Mouse (Mus musculus): ENCODE results near the gene Zrsr2. TPM values are rescaled to one million over a fixed set of nuclear protein-coding genes. Genes with fewer than 3 reads are reported as not detected.

Gene Zrsr2
- polyA plus RNA-seq, 1 experiment from 2014 or later, result 63.2 TPM

DNA sequence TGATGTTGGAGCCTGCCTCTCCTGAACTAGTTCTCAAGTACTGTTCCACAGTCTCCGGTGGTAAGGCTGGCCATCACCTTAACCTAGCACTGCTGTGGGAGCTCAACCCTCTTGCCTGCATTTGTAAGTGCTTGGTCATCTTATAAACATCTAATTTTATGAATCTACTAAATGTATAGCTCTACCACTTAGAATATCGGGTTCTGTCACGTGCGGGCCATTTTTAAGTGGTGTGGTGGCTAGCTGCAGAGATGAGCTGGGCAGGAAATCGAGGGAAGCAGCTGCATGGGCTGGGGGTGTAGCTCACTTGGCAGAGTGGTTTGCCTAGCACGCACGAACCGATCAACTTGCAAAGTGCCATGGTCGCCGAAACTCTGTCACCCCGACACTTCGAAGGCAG, 1.1 kb downstream of the Zrsr2 start:
- Histone ChIP-seq H3K36me3 (ENCODE audit: control insufficient read depth, insufficient read depth, low read length) (peaks cover 26% of the 10 kb centered on the region; the same call in 1 of the 2 replicates), H3K4me2 (replicated peaks; ENCODE audit: low read depth, low read length) (peak overlapping the region; percentile 49), H3K9ac (ENCODE audit: low read depth, low read length) (peak overlapping the region; percentile 84), H3K9me3 (ENCODE audit: control insufficient read depth, low read length) (no peaks in the 10 kb centered on the region), H3K4me3 (ENCODE audit: low read length) (peak overlapping the region; percentile 65), H3K4me1 (ENCODE audit: control insufficient read depth, insufficient read depth, low read length) (peaks cover 3% of the 10 kb centered on the region; the same call in 1 of the 2 replicates), H3K27me3 (ENCODE audit: control insufficient read depth, insufficient read depth, low read length) (no peaks in the 10 kb centered on the region), H3K27ac (ENCODE audit: low read depth, low read length) (0 out of 2 replicates have a peak overlapping the region, but pooled peaks have one; percentile 98)
- WGBS, result 45% methylated on average over 12 of the region's 12 CpGs
- ATAC-seq (ENCODE audit: low FRiP score, low TSS enrichment), result peak; percentile 14

DNA sequence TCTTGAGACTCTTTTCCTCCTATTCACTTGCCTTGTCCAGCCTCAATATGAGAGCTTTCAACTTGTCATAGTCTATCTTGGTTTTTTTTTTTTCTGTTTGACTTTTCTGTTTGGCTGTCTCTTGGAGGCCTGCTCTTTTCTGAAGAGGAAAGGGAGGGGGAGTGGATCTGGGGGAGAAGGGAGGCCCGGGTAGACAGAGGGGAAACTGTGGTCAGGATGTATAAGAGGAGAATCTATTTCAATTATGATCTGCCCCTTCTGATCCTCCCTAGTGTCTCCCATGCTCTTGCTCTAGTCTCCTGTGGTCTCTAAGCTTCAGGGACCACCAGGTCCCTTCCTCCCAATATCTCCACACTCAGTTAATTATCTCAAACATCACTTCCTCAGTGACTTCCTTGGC, 6.8 kb downstream of the Zrsr2 start:
- H3K27me3 ChIP-seq (ENCODE audit: control insufficient read depth, insufficient read depth, low read length), result no peaks in the 10 kb centered on the region
- H3K9me3 ChIP-seq (ENCODE audit: control insufficient read depth, low read length), result no peaks in the 10 kb centered on the region
- no peak for ATAC-seq (ENCODE audit: low FRiP score, low TSS enrichment)
- no peak overlapping the region for H3K4me2 ChIP-seq (replicated peaks; ENCODE audit: low read depth, low read length)
- H3K36me3 ChIP-seq (ENCODE audit: control insufficient read depth, insufficient read depth, low read length), result peaks cover 42% of the 10 kb centered on the region; the same call in 1 of the 2 replicates
- WGBS, result 64% methylated on average over 1 of the region's 1 CpGs
- H3K4me1 ChIP-seq (ENCODE audit: control insufficient read depth, insufficient read depth, low read length), result no peaks in the 10 kb centered on the region
- H3K4me3 ChIP-seq (ENCODE audit: low read length), result no peak overlapping the region
- no peak overlapping the region for H3K27ac ChIP-seq (ENCODE audit: low read depth, low read length)
- H3K9ac ChIP-seq (ENCODE audit: low read depth, low read length), result no peak overlapping the region

DNA sequence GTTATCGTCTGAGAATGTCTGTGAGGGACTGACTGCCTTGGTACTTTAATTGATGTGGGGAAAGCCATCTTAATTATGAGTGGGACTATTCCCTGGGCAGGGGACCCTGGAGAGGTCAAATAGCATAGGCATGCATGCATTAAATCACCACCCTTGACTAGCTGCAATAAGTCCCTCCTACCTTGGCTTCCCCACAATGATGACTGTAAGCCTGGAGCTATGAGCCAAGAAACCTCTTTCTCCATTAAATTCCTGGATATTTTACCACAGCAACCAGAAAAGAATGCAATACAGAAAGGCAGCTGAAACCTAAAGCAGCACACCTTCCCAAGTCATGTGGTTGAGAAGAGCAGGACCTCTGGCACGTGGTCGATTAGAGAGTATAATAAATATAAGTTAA, 14.1 kb downstream of the Zrsr2 start:
- no peaks in the 10 kb centered on the region for H3K27me3 ChIP-seq (ENCODE audit: control insufficient read depth, insufficient read depth, low read length)
- 89% methylated on average over 3 of the region's 3 CpGs for WGBS
- H3K4me1 ChIP-seq (ENCODE audit: control insufficient read depth, insufficient read depth, low read length), result no peaks in the 10 kb centered on the region
- H3K4me2 ChIP-seq (replicated peaks; ENCODE audit: low read depth, low read length), result no peak overlapping the region
- H3K9ac ChIP-seq (ENCODE audit: low read depth, low read length), result no peak overlapping the region
- H3K36me3 ChIP-seq (ENCODE audit: control insufficient read depth, insufficient read depth, low read length), result peaks cover 30% of the 10 kb centered on the region; the same call in 1 of the 2 replicates
- no peak for ATAC-seq (ENCODE audit: low FRiP score, low TSS enrichment)
- no peaks in the 10 kb centered on the region for H3K9me3 ChIP-seq (ENCODE audit: control insufficient read depth, low read length)
- no peak overlapping the region for H3K4me3 ChIP-seq (ENCODE audit: low read length)
- no peak overlapping the region for H3K27ac ChIP-seq (ENCODE audit: low read depth, low read length)

DNA sequence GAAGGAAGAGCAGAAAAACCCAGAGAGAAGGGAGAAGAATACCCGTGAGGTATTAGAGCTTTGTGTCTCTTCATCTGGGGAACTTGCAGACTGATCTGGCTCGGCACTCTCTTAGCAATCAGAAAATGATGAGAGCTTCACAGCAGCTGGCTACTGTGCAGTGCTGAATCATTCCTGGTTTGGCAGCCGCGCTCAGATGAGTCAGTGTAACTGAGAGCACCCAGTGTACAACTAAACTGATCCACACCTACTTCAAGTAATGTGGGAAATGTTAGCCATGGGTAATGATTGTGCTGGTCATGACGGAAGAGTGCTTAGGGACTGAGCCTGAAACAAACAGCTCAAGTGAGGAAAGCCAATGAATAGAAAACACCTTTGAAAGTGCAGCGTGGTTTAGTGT, 19.9 kb downstream of the Zrsr2 start:
- Histone ChIP-seq H3K4me3 (ENCODE audit: low read length) (no peak overlapping the region), H3K27ac (ENCODE audit: low read depth, low read length) (no peak overlapping the region), H3K4me2 (replicated peaks; ENCODE audit: low read depth, low read length) (no peak overlapping the region), H3K9me3 (ENCODE audit: control insufficient read depth, low read length) (no peaks in the 10 kb centered on the region), H3K36me3 (ENCODE audit: control insufficient read depth, insufficient read depth, low read length) (peaks cover 21% of the 10 kb centered on the region; the same call in 1 of the 2 replicates), H3K9ac (ENCODE audit: low read depth, low read length) (no peak overlapping the region), H3K27me3 (ENCODE audit: control insufficient read depth, insufficient read depth, low read length) (no peaks in the 10 kb centered on the region), H3K4me1 (ENCODE audit: control insufficient read depth, insufficient read depth, low read length) (no peaks in the 10 kb centered on the region)
- no peak for ATAC-seq (ENCODE audit: low FRiP score, low TSS enrichment)
- 91% methylated on average over 6 of the region's 6 CpGs for WGBS

DNA sequence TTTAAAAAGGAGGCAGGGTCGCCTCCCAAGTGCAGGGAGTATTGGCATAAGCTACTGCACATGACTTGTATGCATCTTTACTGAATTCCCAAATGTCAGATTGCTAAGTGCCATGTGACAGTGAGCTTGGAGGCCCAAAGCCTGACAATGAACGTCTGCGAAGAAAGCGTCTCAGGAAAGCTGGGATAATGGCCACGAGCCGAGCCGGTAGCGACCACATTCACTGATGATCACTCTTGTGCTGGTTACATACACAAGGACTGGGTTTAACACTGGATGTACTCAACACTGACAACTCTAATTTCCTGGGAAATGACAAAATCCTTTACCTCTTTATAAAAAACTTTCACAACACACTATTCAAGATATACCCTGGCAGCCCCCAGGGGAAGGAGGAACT, 23.7 kb downstream of the Zrsr2 start:
- Histone ChIP-seq H3K9ac (ENCODE audit: low read depth, low read length) (no peak overlapping the region), H3K4me1 (ENCODE audit: control insufficient read depth, insufficient read depth, low read length) (no peaks in the 10 kb centered on the region), H3K27ac (ENCODE audit: low read depth, low read length) (no peak overlapping the region), H3K36me3 (ENCODE audit: control insufficient read depth, insufficient read depth, low read length) (peaks cover 11% of the 10 kb centered on the region; the same call in 1 of the 2 replicates), H3K4me2 (replicated peaks; ENCODE audit: low read depth, low read length) (no peak overlapping the region), H3K9me3 (ENCODE audit: control insufficient read depth, low read length) (no peaks in the 10 kb centered on the region), H3K27me3 (ENCODE audit: control insufficient read depth, insufficient read depth, low read length) (no peaks in the 10 kb centered on the region), H3K4me3 (ENCODE audit: low read length) (no peak overlapping the region)
- no peak for ATAC-seq (ENCODE audit: low FRiP score, low TSS enrichment)
- 93% methylated on average over 8 of the region's 8 CpGs for WGBS

DNA sequence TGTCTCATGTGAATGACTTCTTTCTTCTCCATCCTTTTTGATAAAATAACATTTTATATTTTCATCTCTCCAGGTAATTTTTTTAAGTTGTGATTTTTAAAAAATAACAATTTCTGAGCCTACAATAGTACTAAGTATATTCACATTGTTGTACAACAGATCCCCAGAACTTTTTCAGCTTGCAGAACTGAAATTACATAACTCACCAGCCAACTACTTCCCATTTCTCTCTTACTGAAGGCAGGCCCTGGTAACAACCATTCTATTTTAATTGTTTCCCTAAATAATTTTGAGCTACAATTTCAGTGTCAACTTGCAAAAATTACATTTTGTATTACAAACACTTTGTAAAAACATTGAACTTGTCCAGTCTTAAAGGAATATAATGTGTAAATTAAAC, 28.9 kb downstream of the Zrsr2 start:
- no peaks in the 10 kb centered on the region for H3K36me3 ChIP-seq (ENCODE audit: control insufficient read depth, insufficient read depth, low read length)
- H3K4me3 ChIP-seq (ENCODE audit: low read length), result no peak overlapping the region
- no peak overlapping the region for H3K9ac ChIP-seq (ENCODE audit: low read depth, low read length)
- no peaks in the 10 kb centered on the region for H3K4me1 ChIP-seq (ENCODE audit: control insufficient read depth, insufficient read depth, low read length)
- no peak overlapping the region for H3K27ac ChIP-seq (ENCODE audit: low read depth, low read length)
- H3K4me2 ChIP-seq (replicated peaks; ENCODE audit: low read depth, low read length), result no peak overlapping the region
- no peaks in the 10 kb centered on the region for H3K27me3 ChIP-seq (ENCODE audit: control insufficient read depth, insufficient read depth, low read length)
- ATAC-seq (ENCODE audit: low FRiP score, low TSS enrichment), result no peak
- no peaks in the 10 kb centered on the region for H3K9me3 ChIP-seq (ENCODE audit: control insufficient read depth, low read length)

DNA sequence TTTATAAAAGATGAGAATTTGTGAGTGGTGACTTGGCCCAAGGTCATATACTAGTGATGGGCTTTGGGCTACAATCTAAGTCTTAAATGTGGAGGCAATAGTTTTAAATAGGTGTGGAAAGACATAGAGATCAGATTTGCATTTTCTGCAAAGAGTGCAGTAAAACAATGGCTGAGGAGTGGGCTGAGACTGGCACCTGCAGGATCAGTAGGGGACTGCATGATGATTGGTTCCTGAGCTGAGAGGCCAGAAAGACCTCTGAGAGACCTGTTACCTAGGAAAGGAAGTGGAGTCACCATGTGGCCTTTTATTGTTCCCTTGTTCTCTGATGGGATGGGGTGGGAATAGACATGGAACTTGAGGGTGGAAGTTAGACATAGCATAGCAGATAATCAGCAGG, 45.7 kb downstream of the Zrsr2 start:
- no peak for ATAC-seq (ENCODE audit: low FRiP score, low TSS enrichment)
- Histone ChIP-seq H3K27me3 (ENCODE audit: control insufficient read depth, insufficient read depth, low read length) (no peaks in the 10 kb centered on the region), H3K36me3 (ENCODE audit: control insufficient read depth, insufficient read depth, low read length) (no peaks in the 10 kb centered on the region)

DNA sequence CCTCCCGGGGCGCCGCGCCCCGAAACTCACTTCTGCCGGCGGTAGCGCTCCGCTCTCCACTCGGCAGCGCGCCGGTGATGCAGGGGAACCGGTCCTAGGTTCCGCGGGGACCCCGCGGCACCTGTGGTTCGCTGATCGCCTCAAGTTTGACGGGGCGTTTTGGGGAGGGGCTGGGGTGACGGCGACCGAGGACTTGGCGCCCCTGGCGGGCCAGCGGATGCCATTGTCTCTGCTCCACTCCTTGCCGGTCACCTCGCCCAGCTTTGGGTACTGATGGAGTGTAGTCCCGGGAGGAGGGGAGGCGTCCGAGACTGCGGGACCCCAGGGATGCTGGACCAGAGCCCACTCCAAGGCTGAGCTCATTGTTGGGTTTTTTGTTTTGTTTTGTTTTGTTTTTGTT, 49.1 kb downstream of the Zrsr2 start:
- Histone ChIP-seq H3K36me3 (ENCODE audit: control insufficient read depth, insufficient read depth, low read length) (no peaks in the 10 kb centered on the region), H3K4me1 (ENCODE audit: control insufficient read depth, insufficient read depth, low read length) (no peaks in the 10 kb centered on the region), H3K27ac (ENCODE audit: low read depth, low read length) (no peak overlapping the region), H3K4me2 (replicated peaks; ENCODE audit: low read depth, low read length) (peak overlapping the region; percentile 47), H3K4me3 (ENCODE audit: low read length) (peak overlapping the region; percentile 62), H3K27me3 (ENCODE audit: control insufficient read depth, insufficient read depth, low read length) (no peaks in the 10 kb centered on the region), H3K9me3 (ENCODE audit: control insufficient read depth, low read length) (0 out of 2 replicates have a peak, but pooled peaks cover 2% of the 10 kb centered on the region), H3K9ac (ENCODE audit: low read depth, low read length) (peak overlapping the region; percentile 60)
- peak; percentile 33 for ATAC-seq (ENCODE audit: low FRiP score, low TSS enrichment)
- 17% methylated on average over 25 of the region's 34 CpGs for WGBS

More for the DNA sequence above, 45.7 kb downstream of the Zrsr2 start:
- no peak overlapping the region for H3K4me2 ChIP-seq (replicated peaks; ENCODE audit: low read depth, low read length)
- no peak overlapping the region for H3K9ac ChIP-seq (ENCODE audit: low read depth, low read length)
- H3K27ac ChIP-seq (ENCODE audit: low read depth, low read length), result no peak overlapping the region
- H3K4me3 ChIP-seq (ENCODE audit: low read length), result no peak overlapping the region
- H3K4me1 ChIP-seq (ENCODE audit: control insufficient read depth, insufficient read depth, low read length), result no peaks in the 10 kb centered on the region
- 0 out of 2 replicates have a peak, but pooled peaks cover 2% of the 10 kb centered on the region for H3K9me3 ChIP-seq (ENCODE audit: control insufficient read depth, low read length)

DNA sequence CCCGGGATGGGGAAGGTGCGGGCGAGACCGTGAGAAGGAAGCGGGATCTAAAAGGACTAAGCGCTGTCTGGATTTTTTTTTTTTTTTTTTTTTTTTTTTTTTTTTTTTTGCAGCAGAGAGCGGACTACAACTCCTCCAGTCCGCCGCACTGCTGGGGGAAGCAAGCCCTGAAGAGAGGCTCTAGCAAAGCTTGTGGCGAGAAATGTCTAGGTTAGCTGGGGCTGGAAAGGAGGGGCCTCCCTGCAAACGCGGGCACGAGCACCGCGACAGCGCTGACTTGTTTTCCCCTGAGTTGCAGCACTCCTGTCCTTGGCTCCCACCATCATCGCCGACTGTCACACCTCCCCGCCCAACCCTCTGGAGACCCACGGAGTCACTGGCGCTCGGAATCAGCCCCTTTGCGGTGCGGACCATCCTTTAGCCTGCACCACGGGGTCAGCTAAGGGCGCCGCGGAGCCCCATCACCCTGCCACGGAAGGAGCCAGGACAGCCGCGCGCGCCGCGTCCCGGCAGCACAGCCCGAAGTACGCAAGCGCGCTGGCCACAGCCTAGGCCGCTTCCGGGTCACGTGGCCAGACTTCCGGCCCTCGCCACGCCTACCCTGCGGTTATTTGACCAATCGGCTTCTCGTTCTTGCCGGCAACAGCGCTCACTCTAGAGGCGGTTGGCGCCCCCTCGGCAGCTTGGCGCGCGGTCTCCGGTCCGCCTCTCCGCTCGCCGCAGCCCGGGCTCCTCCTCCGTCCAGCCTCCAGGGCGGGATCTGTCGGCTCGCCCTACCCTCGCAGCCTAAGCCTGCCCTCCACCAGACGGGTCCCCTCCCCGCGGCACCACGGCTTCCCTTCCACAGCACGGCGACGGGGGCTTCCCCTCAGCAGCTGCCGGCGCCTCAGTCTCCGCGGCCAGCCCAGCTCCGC, 49.9 kb downstream of the Zrsr2 start, which contains the start of gene Ap1s2:
TSS of gene Ap1s2 (plus strand) at position 681 of the 914 bp plus-strand sequence.
- H3K9me3 ChIP-seq (ENCODE audit: control insufficient read depth, low read length), result 0 out of 2 replicates have a peak, but pooled peaks cover 2% of the 10 kb centered on the region
- ATAC-seq (ENCODE audit: low FRiP score, low TSS enrichment), result peak; percentile 100
- peak within 1 kb of the TSS; percentile 47 for H3K4me2 ChIP-seq (replicated peaks; ENCODE audit: low read depth, low read length)
- H3K4me3 ChIP-seq (ENCODE audit: low read length), result peak within 1 kb of the TSS; percentile 62
- no peaks in the 10 kb centered on the region for H3K27me3 ChIP-seq (ENCODE audit: control insufficient read depth, insufficient read depth, low read length)
- WGBS, result 32% methylated on average over 76 of the region's 80 CpGs
- H3K4me1 ChIP-seq (ENCODE audit: control insufficient read depth, insufficient read depth, low read length), result no peaks in the 10 kb centered on the region
- 0 out of 2 replicates have a peak within 1 kb of the TSS, but pooled peaks have one; percentile 30 for H3K27ac ChIP-seq (ENCODE audit: low read depth, low read length)
- no peaks in the 10 kb centered on the region for H3K36me3 ChIP-seq (ENCODE audit: control insufficient read depth, insufficient read depth, low read length)
- H3K9ac ChIP-seq (ENCODE audit: low read depth, low read length), result peak within 1 kb of the TSS; percentile 60
